Mouse (Mus musculus) small intestine, adult 10 weeks (tissue): ENCODE results near the gene Tinf2. TPM values are rescaled to one million over a fixed set of nuclear protein-coding genes. Genes with fewer than 3 reads are reported as not detected.

Source experiments
- polyA plus RNA-seq: library from polyadenylated mRNA; stranded (reverse); fragments of 350-450 nt; fragmentation: Illumina TruSeq; extraction: RNeasy Lipid Tissue Mini Kit (QIAGEN cat#74804); gene quantifications from one replicate; pipeline ENCODE4 v1.2.3, GENCODE M21; 2014; ENCODE audit warnings: low replicate concordance

Tinf2 gene
- 15.6 TPM for polyA plus RNA-seq

GRCm38 (mm10) chr14:55681160-55682117 lies at the start of gene Tinf2:
TSS of gene Tinf2 (minus strand) at chr14:55681820.

GRCm38 (mm10) chr14:55721700-55722437 lies 40.2 kb upstream of the Tinf2 start, which contains the start of gene Rabggta:
TSS of gene Rabggta (minus strand) at chr14:55722263.

GRCm38 (mm10) chr14:55713729-55714122 lies 32.1 kb upstream of the Tinf2 start, which contains the start of gene Tgm1:
TSS of gene Tgm1 (minus strand) at chr14:55713926.

GRCm38 (mm10) chr14:55671833-55672740 lies 9.5 kb downstream of the Tinf2 start, which contains the start of the genes Gmpr2 and Nedd8:
TSS of gene Gmpr2 (plus strand) at chr14:55671941.
TSS of gene Nedd8 (minus strand) at chr14:55672124.

GRCm38 (mm10) chr14:55659960-55660573 lies 21.6 kb downstream of the Tinf2 start, which contains the start of gene Mdp1:
TSS of gene Mdp1 (minus strand) at chr14:55660508.

GRCm38 (mm10) chr14:55649884-55650283 lies 31.7 kb downstream of the Tinf2 start, which contains the start of gene Tssk4:
TSS of gene Tssk4 (plus strand) at chr14:55650184.

GRCm38 (mm10) chr14:55643060-55643907 lies 38.3 kb downstream of the Tinf2 start, which contains the start of gene Tm9sf1:
TSS of gene Tm9sf1 (minus strand) at chr14:55643806.

GRCm38 (mm10) chr14:55637795-55638194 lies 43.8 kb downstream of the Tinf2 start, which contains the start of gene Gm49378:
TSS of gene Gm49378 (minus strand) at chr14:55637895.

GRCm38 (mm10) chr14:55635523-55636007 lies 46.1 kb downstream of the Tinf2 start, which contains the start of gene Ipo4:
TSS of gene Ipo4 (minus strand) at chr14:55635957.

Other genes with a start within 250 kb of the Tinf2 start
- 120 TPM for gene Dhrs4, start 203.1 kb downstream of the Tinf2 start, polyA plus RNA-seq
- not detected for gene Carmil3, start 191.2 kb downstream of the Tinf2 start, polyA plus RNA-seq
- not detected for gene Cpne6, start 171.4 kb downstream of the Tinf2 start, polyA plus RNA-seq
- gene Nrl, start 156.8 kb downstream of the Tinf2 start, polyA plus RNA-seq, result not detected
- 3.2 TPM for gene Pck2, start 141.6 kb downstream of the Tinf2 start, polyA plus RNA-seq
- gene Dcaf11, start 121.8 kb downstream of the Tinf2 start, polyA plus RNA-seq, result 15.6 TPM
- not detected for gene A730061H03Rik, start 121.4 kb downstream of the Tinf2 start, polyA plus RNA-seq
- not detected for gene Fitm1, start 106.2 kb downstream of the Tinf2 start, polyA plus RNA-seq
- 223 TPM for gene Psme1, start 103.7 kb downstream of the Tinf2 start, polyA plus RNA-seq
- 10.6 TPM for gene Emc9, start 96.5 kb downstream of the Tinf2 start, polyA plus RNA-seq
- gene Psme2, start 90.7 kb downstream of the Tinf2 start, polyA plus RNA-seq, result 276 TPM
- 4.8 TPM for gene Rnf31, start 90.1 kb downstream of the Tinf2 start, polyA plus RNA-seq
- 60.3 TPM for gene Irf9, start 78.2 kb downstream of the Tinf2 start, polyA plus RNA-seq
- 2.0 TPM for gene Rec8, start 63.8 kb downstream of the Tinf2 start, polyA plus RNA-seq
- 1.1 TPM for gene Ipo4, start 45.9 kb downstream of the Tinf2 start, polyA plus RNA-seq
- 0.89 TPM for gene Gm49378, start 43.9 kb downstream of the Tinf2 start, polyA plus RNA-seq
- gene Tm9sf1, start 38.0 kb downstream of the Tinf2 start, polyA plus RNA-seq, result 46.5 TPM
- gene Tssk4, start 31.6 kb downstream of the Tinf2 start, polyA plus RNA-seq, result not detected
- 29.1 TPM for gene Mdp1, start 21.3 kb downstream of the Tinf2 start, polyA plus RNA-seq
- 19.7 TPM for gene Gmpr2, start 9.9 kb downstream of the Tinf2 start, polyA plus RNA-seq
- gene Nedd8, start 9.7 kb downstream of the Tinf2 start, polyA plus RNA-seq, result 16.8 TPM
- gene Tgm1, start 32.1 kb upstream of the Tinf2 start, polyA plus RNA-seq, result not detected
- gene Rabggta, start 40.4 kb upstream of the Tinf2 start, polyA plus RNA-seq, result 0.33 TPM
- 110 TPM for gene Dhrs1, start 63.9 kb upstream of the Tinf2 start, polyA plus RNA-seq
- gene Nop9, start 63.9 kb upstream of the Tinf2 start, polyA plus RNA-seq, result 4.2 TPM
- 9.8 TPM for gene Cideb, start 76.6 kb upstream of the Tinf2 start, polyA plus RNA-seq
- 3.6 TPM for gene Ltb4r2, start 79.6 kb upstream of the Tinf2 start, polyA plus RNA-seq
- not detected for gene Ltb4r1, start 84.1 kb upstream of the Tinf2 start, polyA plus RNA-seq
- 0.15 TPM for gene Adcy4, start 102.3 kb upstream of the Tinf2 start, polyA plus RNA-seq
- gene Ripk3, start 107.0 kb upstream of the Tinf2 start, polyA plus RNA-seq, result 1.9 TPM
- gene Nfatc4, start 141.3 kb upstream of the Tinf2 start, polyA plus RNA-seq, result 0.52 TPM
- gene Nynrin, start 172.2 kb upstream of the Tinf2 start, polyA plus RNA-seq, result 0.15 TPM
- gene Cbln3, start 202.6 kb upstream of the Tinf2 start, polyA plus RNA-seq, result 0.15 TPM
- 37.8 TPM for gene Khnyn, start 203.1 kb upstream of the Tinf2 start, polyA plus RNA-seq
- gene Sdr39u1, start 218.5 kb upstream of the Tinf2 start, polyA plus RNA-seq, result 7.4 TPM